Mouse (Mus musculus): ENCODE data around the gene Nlrp9b. TPM values are rescaled to one million over a fixed set of nuclear protein-coding genes. Genes with fewer than 3 reads are reported as not detected.
"Not testable (repeated sequence)": the region's sequence is repeated elsewhere in the genome, so short reads cannot be mapped to it uniquely, and the experiment has no call there.

Gene Nlrp9b
- 1.9 and 2.7 TPM in 2 replicates for polyA plus RNA-seq (2015; fragmentation: Nextera tagmentation; extraction: Ambion mirVana)

GRCm38 (mm10) chr7:19991165-19991564 is at the start of gene Nlrp9b:
Gene Nlrp9b, plus strand, starts transcription at chr7:19991465.
- not testable (repeated sequence) for H3K27me3 ChIP-seq (replicated peaks; ENCODE audit: control insufficient read depth, insufficient read depth, low read length); H3K9me3 ChIP-seq (ENCODE audit: control insufficient read depth); ATAC-seq; H3K4me1 ChIP-seq (replicated peaks; ENCODE audit: control insufficient read depth, insufficient read depth, low read length); H3K9ac ChIP-seq (ENCODE audit: low read depth, low read length); H3K27ac ChIP-seq (ENCODE audit: low read depth, low read length); H3K36me3 ChIP-seq (ENCODE audit: control insufficient read depth, insufficient read depth); H3K4me3 ChIP-seq (ENCODE audit: low read depth, low read length); H3K4me2 ChIP-seq (replicated peaks; ENCODE audit: low read depth)
- 71% methylated on average over 8 of the region's 8 CpGs for WGBS

DNA sequence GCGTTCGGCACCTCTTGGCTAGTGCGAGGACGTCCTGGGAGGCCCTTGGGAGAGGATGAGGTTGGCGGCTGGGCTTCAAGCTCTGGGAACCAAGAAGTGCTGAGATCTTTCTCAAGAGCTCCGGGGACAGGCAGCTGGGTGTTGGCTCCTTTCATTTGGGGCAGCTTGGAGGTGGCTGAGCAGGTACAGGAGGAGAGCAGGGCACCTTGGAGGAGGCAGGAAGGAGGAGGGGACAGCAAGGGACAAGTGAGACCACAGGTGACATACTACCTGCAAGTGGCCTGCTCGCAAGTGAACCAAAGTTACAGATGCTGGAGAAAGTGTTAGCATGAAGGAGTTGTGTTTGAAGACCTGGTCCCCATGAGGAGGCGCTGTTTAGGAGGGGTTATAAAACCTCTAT is 46.6 kb upstream of the Nlrp9b start:
- Histone ChIP-seq H3K27me3 (replicated peaks; ENCODE audit: control insufficient read depth, insufficient read depth, low read length) (no peaks in the 10 kb centered on the region), H3K4me2 (replicated peaks; ENCODE audit: low read depth) (no peak overlapping the region), H3K9ac (ENCODE audit: low read depth, low read length) (no peak overlapping the region), H3K4me3 (ENCODE audit: low read depth, low read length) (no peak overlapping the region), H3K27ac (ENCODE audit: low read depth, low read length) (no peak overlapping the region), H3K4me1 (replicated peaks; ENCODE audit: control insufficient read depth, insufficient read depth, low read length) (no peaks in the 10 kb centered on the region), H3K9me3 (ENCODE audit: control insufficient read depth) (no peaks in the 10 kb centered on the region), H3K36me3 (ENCODE audit: control insufficient read depth, insufficient read depth) (peaks cover 5% of the 10 kb centered on the region; the same call in 1 of the 2 replicates)
- 90% methylated on average over 8 of the region's 8 CpGs for WGBS
- peak; percentile 16; the same call in 1 of the 2 replicates for TF ChIP-seq CTCF (IDR thresholded peaks at IDR 0.05; ENCODE audit: low read depth)
- no peak for ATAC-seq

DNA sequence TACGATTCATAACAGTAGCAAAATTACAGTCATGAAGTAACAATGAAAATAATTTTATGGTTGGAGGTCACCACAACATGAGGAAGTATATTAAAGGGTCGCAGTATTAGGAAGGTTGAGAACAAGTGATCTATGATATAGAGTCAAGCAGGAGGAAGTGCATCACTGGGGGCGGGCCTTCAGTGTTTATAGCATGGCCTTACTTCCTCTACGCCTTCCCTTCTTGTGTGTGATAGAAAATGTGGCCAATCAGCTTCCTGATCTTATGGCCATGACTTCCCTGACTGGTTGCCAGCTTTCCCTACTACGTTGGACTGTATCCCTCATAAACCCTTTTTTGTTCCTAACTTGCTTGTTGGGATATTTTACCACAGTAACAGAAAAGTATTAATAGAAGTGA is 46.1 kb upstream of the Nlrp9b start:
- Histone ChIP-seq H3K4me3 (ENCODE audit: low read depth, low read length) (no peak overlapping the region), H3K4me1 (replicated peaks; ENCODE audit: control insufficient read depth, insufficient read depth, low read length) (no peaks in the 10 kb centered on the region), H3K27ac (ENCODE audit: low read depth, low read length) (no peak overlapping the region), H3K36me3 (ENCODE audit: control insufficient read depth, insufficient read depth) (peaks cover 5% of the 10 kb centered on the region; the same call in 1 of the 2 replicates), H3K27me3 (replicated peaks; ENCODE audit: control insufficient read depth, insufficient read depth, low read length) (no peaks in the 10 kb centered on the region), H3K4me2 (replicated peaks; ENCODE audit: low read depth) (no peak overlapping the region), H3K9ac (ENCODE audit: low read depth, low read length) (no peak overlapping the region), H3K9me3 (ENCODE audit: control insufficient read depth) (no peaks in the 10 kb centered on the region)
- TF ChIP-seq CTCF (IDR thresholded peaks at IDR 0.05; ENCODE audit: low read depth), result no peak
- ATAC-seq, result peak; percentile 23; the same call in 1 of the 2 replicates
- WGBS, result 78% methylated on average over 5 of the region's 5 CpGs

DNA sequence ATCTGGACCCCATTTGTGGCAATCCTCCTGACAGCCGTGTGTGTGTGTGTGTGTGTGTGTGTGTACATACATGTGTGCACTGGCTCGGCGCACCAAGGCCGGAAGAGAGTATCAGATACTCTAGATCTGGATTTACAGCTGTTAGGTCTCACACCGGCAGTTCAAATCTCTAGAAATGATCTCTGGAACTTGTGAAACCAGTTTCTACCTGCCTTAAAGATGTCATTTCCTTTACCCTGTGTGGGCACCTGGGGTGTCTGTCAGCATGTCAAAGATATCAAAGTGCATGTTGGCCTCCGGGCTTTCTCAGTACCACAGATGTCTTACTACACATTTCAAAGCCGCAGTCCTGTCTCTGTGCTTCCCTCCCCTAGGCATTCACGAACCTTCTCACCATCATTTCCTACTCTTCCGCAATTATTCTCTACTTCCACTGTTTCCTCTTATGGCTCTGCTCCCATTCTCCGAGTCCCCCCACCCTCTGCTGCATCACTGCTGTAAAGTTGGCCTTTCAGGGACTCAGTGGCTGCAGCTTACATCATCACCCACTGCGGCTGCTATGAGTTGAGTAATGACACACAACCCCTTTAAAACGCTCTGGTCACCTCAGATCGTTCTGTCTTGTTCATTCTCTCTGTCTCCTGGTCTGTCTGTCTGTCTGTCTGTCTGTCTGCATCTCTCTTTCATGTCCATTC is 45.3 kb upstream of the Nlrp9b start:
- Histone ChIP-seq H3K4me1 (replicated peaks; ENCODE audit: control insufficient read depth, insufficient read depth, low read length) (no peaks in the 10 kb centered on the region), H3K9ac (ENCODE audit: low read depth, low read length) (no peak overlapping the region), H3K4me3 (ENCODE audit: low read depth, low read length) (no peak overlapping the region), H3K9me3 (ENCODE audit: control insufficient read depth) (no peaks in the 10 kb centered on the region), H3K27me3 (replicated peaks; ENCODE audit: control insufficient read depth, insufficient read depth, low read length) (no peaks in the 10 kb centered on the region), H3K27ac (ENCODE audit: low read depth, low read length) (no peak overlapping the region), H3K4me2 (replicated peaks; ENCODE audit: low read depth) (peak overlapping the region; percentile 32), H3K36me3 (ENCODE audit: control insufficient read depth, insufficient read depth) (peaks cover 5% of the 10 kb centered on the region; the same call in 1 of the 2 replicates)
- no peak for TF ChIP-seq CTCF (IDR thresholded peaks at IDR 0.05; ENCODE audit: low read depth)
- 40% methylated on average over 13 of the region's 13 CpGs for WGBS
- ATAC-seq, result peak; percentile 25

DNA sequence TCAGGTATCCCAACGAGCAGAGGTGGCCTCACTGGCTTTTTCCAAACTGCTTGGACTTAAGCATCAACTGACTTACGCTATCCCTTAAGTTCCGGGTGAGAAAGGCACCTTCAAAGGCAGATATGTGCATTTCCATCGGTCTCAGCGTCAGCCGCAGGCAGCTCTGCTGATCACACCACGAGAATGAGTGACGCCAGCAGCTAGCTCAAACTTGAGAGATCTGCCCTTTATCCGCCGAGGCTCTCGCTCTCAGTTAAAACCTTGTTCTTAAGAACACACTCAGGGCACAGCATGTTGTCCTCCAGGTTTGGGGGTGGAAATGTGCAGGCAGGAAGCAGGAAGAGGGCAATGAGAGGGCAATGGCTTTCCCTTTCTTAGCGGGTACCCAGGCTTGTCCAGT is 42.3 kb upstream of the Nlrp9b start:
- no peaks in the 10 kb centered on the region for H3K27me3 ChIP-seq (replicated peaks; ENCODE audit: control insufficient read depth, insufficient read depth, low read length)
- H3K27ac ChIP-seq (ENCODE audit: low read depth, low read length), result no peak overlapping the region; the same call in 1 of the 2 replicates
- 77% methylated on average over 12 of the region's 12 CpGs for WGBS
- H3K4me3 ChIP-seq (ENCODE audit: low read depth, low read length), result no peak overlapping the region
- no peak for TF ChIP-seq CTCF (IDR thresholded peaks at IDR 0.05; ENCODE audit: low read depth)
- no peak overlapping the region for H3K9ac ChIP-seq (ENCODE audit: low read depth, low read length)
- no peaks in the 10 kb centered on the region; the same call in 1 of the 2 replicates for H3K36me3 ChIP-seq (ENCODE audit: control insufficient read depth, insufficient read depth)
- no peaks in the 10 kb centered on the region for H3K4me1 ChIP-seq (replicated peaks; ENCODE audit: control insufficient read depth, insufficient read depth, low read length)
- peak overlapping the region; percentile 55 for H3K4me2 ChIP-seq (replicated peaks; ENCODE audit: low read depth)
- ATAC-seq, result no peak
- H3K9me3 ChIP-seq (ENCODE audit: control insufficient read depth), result no peaks in the 10 kb centered on the region

DNA sequence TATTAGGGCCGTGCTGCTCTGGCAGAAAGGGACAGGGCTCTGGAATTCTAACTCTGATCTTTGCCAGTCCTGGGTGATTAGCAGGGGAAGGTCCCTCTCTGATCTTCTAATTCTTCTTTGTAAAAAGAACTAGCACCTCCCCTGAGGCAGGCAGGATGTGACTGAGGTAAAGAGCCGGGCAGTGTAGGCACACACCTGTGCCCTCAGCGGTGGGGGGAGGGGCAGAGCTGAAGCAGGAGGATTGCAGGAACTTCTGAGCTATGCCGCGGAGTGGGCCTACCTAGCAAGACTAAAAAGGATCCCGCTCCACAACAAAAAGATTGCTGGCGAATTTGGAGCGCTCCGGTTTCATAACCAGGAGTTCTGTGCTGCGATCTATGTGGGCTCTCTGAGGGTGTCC is 41.3 kb upstream of the Nlrp9b start:
- H3K9me3 ChIP-seq (ENCODE audit: control insufficient read depth), result no peaks in the 10 kb centered on the region
- TF ChIP-seq CTCF (IDR thresholded peaks at IDR 0.05; ENCODE audit: low read depth), result no peak
- no peak for ATAC-seq
- 42% methylated on average over 10 of the region's 10 CpGs for WGBS
- peak overlapping the region; percentile 79 for H3K27ac ChIP-seq (ENCODE audit: low read depth, low read length)
- H3K4me1 ChIP-seq (replicated peaks; ENCODE audit: control insufficient read depth, insufficient read depth, low read length), result no peaks in the 10 kb centered on the region
- H3K4me3 ChIP-seq (ENCODE audit: low read depth, low read length), result peak overlapping the region; percentile 23
- H3K36me3 ChIP-seq (ENCODE audit: control insufficient read depth, insufficient read depth), result no peaks in the 10 kb centered on the region; the same call in 1 of the 2 replicates
- H3K9ac ChIP-seq (ENCODE audit: low read depth, low read length), result no peak overlapping the region; the same call in none of the 2 replicates
- H3K27me3 ChIP-seq (replicated peaks; ENCODE audit: control insufficient read depth, insufficient read depth, low read length), result no peaks in the 10 kb centered on the region
- H3K4me2 ChIP-seq (replicated peaks; ENCODE audit: low read depth), result peak overlapping the region; percentile 55

All from intestine, postnatal 0 days (tissue).